Mouse (Mus musculus) limb, embryonic 13.5 days (tissue): ENCODE data around the gene Mxd4. TPM values are rescaled to one million over a fixed set of nuclear protein-coding genes. Genes with fewer than 3 reads are reported as not detected.

ENCODE experiments used
- ATAC-seq: fragments of 200-750 bp; cut with Nextera tagmentation; 2 replicates; pipeline ENCODE4 v1.8.0; 2017; ENCODE audit warnings: low read depth, moderate number of reproducible peaks, moderate TSS enrichment; ENCODE audit not compliant: low FRiP score
- H3K27ac ChIP-seq: fragments of 300-500 bp; sonication (generic); 2 replicates; pipeline ENCODE4 v1.5.1; 2015; ENCODE audit warnings: inconsistent platforms, mild to moderate bottlenecking, moderate library complexity
- H3K27me3 ChIP-seq: fragments of 300-500 bp; sonication (generic); 2 replicates; pipeline ENCODE4 v1.6.1; 2015; ENCODE audit warnings: mild to moderate bottlenecking, inconsistent platforms
- H3K36me3 ChIP-seq: fragments of 300-500 bp; sonication (generic); 2 replicates; pipeline ENCODE4 v1.6.1; 2015; ENCODE audit warnings: inconsistent platforms, mild to moderate bottlenecking, moderate library complexity
- H3K4me1 ChIP-seq: fragments of 300-500 bp; sonication (generic); 2 replicates; pipeline ENCODE4 v1.6.1; 2015; ENCODE audit warnings: inconsistent platforms
- H3K4me2 ChIP-seq: fragments of 300-500 bp; sonication (generic); replicated peaks from 2 replicates; pipeline ENCODE4 v1.6.1; 2015; ENCODE audit warnings: inconsistent platforms, mild to moderate bottlenecking, moderate library complexity
- H3K4me3 ChIP-seq: fragments of 300-500 bp; sonication (generic); 2 replicates; pipeline ENCODE4 v1.5.1; 2015; ENCODE audit warnings: moderate library complexity, mild to moderate bottlenecking, inconsistent platforms
- H3K9ac ChIP-seq: fragments of 300-500 bp; sonication (generic); 2 replicates; pipeline ENCODE4 v1.6.1; 2015; ENCODE audit warnings: mild to moderate bottlenecking, inconsistent platforms
- H3K9me3 ChIP-seq: fragments of 300-500 bp; sonication (generic); 2 replicates; pipeline ENCODE4 v1.6.1; 2016; ENCODE audit warnings: inconsistent platforms
- WGBS: fragments of 180-500 bp; shearing (Covaris S2); methylation state at CpG from one replicate; pipeline ENCODE4 v1.1.7; 2015; 5-methylcytosine and 5-hydroxymethylcytosine counted together
- polyA plus RNA-seq: library from polyadenylated mRNA; unstranded; fragments of >200 nt; fragmentation: Nextera tagmentation; extraction: Ambion mirVana; gene quantifications from 2 replicates; pipeline ENCODE4 v1.2.1, GENCODE M21; 2015

The Mxd4 gene
- 36.4 and 39.6 TPM in 2 replicates for polyA plus RNA-seq

- Histone ChIP-seq H3K36me3 (peaks cover 17% of the 10 kb centered on the region), H3K4me2 (peak within 1 kb of the TSS; percentile 85), H3K27me3 (no peaks in the 10 kb centered on the region), H3K4me1 (peaks cover 52% of the 10 kb centered on the region), H3K27ac (peak within 1 kb of the TSS; percentile 92), H3K9me3 (no peaks in the 10 kb centered on the region), H3K4me3 (peak within 1 kb of the TSS; percentile 96), H3K9ac (peak within 1 kb of the TSS; percentile 87)
- whole genome bisulfite sequencing: under 1% methylated on average over 53 of the region's 60 CpGs
- ATAC-seq: peak; percentile 99
Observed at GRCm38 (mm10) chr5:34187601-34188316, at the start of gene Mxd4. Gene Mxd4, minus strand, starts transcription at chr5:34187720.

- WGBS: 56% methylated on average over 10 of the region's 10 CpGs
- no peaks in the 10 kb centered on the region for H3K36me3 ChIP-seq
Observed at GRCm38 (mm10) chr5:34235898-34236420, 48.4 kb upstream of the Mxd4 start.

GRCm38 (mm10) chr5:34235056-34235455 lies 47.5 kb upstream of the Mxd4 start:
- Histone ChIP-seq H3K36me3 (no peaks in the 10 kb centered on the region), H3K4me2 (no peak overlapping the region), H3K4me1 (0 out of 2 replicates have a peak, but pooled peaks cover 9% of the 10 kb centered on the region), H3K9ac (no peak overlapping the region), H3K27ac (no peak overlapping the region), H3K9me3 (no peaks in the 10 kb centered on the region), H3K27me3 (no peaks in the 10 kb centered on the region), H3K4me3 (no peak overlapping the region)
- no peak for ATAC-seq
- 55% methylated on average over 4 of the region's 4 CpGs for WGBS

More at GRCm38 (mm10) chr5:34235898-34236420, 48.4 kb upstream of the Mxd4 start:
- 0 out of 2 replicates have a peak, but pooled peaks cover 9% of the 10 kb centered on the region for H3K4me1 ChIP-seq
- no peaks in the 10 kb centered on the region for H3K27me3 ChIP-seq
- H3K4me2 ChIP-seq: no peak overlapping the region
- H3K9ac ChIP-seq: no peak overlapping the region
- no peak overlapping the region for H3K27ac ChIP-seq
- no peak for ATAC-seq
- H3K9me3 ChIP-seq: no peaks in the 10 kb centered on the region
- H3K4me3 ChIP-seq: no peak overlapping the region

- no peak overlapping the region for H3K4me2 ChIP-seq
- H3K36me3 ChIP-seq: no peaks in the 10 kb centered on the region
- no peaks in the 10 kb centered on the region for H3K27me3 ChIP-seq
- H3K27ac ChIP-seq: no peak overlapping the region
- no peaks in the 10 kb centered on the region for H3K9me3 ChIP-seq
- H3K4me1 ChIP-seq: 0 out of 2 replicates have a peak, but pooled peaks cover 9% of the 10 kb centered on the region
- WGBS: 80% methylated on average over 6 of the region's 6 CpGs
- no peak overlapping the region for H3K4me3 ChIP-seq
- no peak overlapping the region for H3K9ac ChIP-seq
- no peak for ATAC-seq
Observed at GRCm38 (mm10) chr5:34233221-34233515, 45.6 kb upstream of the Mxd4 start.

GRCm38 (mm10) chr5:34232481-34233220 lies 45.1 kb upstream of the Mxd4 start:
- Histone ChIP-seq H3K36me3 (no peaks in the 10 kb centered on the region), H3K9me3 (no peaks in the 10 kb centered on the region), H3K4me3 (no peak overlapping the region), H3K27ac (no peak overlapping the region), H3K4me2 (no peak overlapping the region), H3K9ac (no peak overlapping the region), H3K4me1 (0 out of 2 replicates have a peak, but pooled peaks cover 9% of the 10 kb centered on the region), H3K27me3 (no peaks in the 10 kb centered on the region)
- no peak for ATAC-seq
- WGBS: 34% methylated on average over 8 of the region's 8 CpGs

- no peaks in the 10 kb centered on the region for H3K27me3 ChIP-seq
- no peak overlapping the region for H3K4me2 ChIP-seq
- H3K9ac ChIP-seq: no peak overlapping the region
- WGBS: 85% methylated on average over 6 of the region's 6 CpGs
- no peaks in the 10 kb centered on the region for H3K9me3 ChIP-seq
- H3K4me3 ChIP-seq: no peak overlapping the region
- 0 out of 2 replicates have a peak, but pooled peaks cover 9% of the 10 kb centered on the region for H3K4me1 ChIP-seq
- no peak overlapping the region for H3K27ac ChIP-seq
- no peaks in the 10 kb centered on the region for H3K36me3 ChIP-seq
- ATAC-seq: no peak
Observed at GRCm38 (mm10) chr5:34231901-34232300, 44.4 kb upstream of the Mxd4 start.

- H3K9me3 ChIP-seq: no peaks in the 10 kb centered on the region
- no peak overlapping the region for H3K9ac ChIP-seq
- 0 out of 2 replicates have a peak, but pooled peaks cover 9% of the 10 kb centered on the region for H3K4me1 ChIP-seq
- WGBS: 67% methylated on average over 9 of the region's 9 CpGs
- ATAC-seq: no peak
- H3K4me2 ChIP-seq: no peak overlapping the region
- no peak overlapping the region for H3K4me3 ChIP-seq
- H3K36me3 ChIP-seq: no peaks in the 10 kb centered on the region
- no peak overlapping the region for H3K27ac ChIP-seq
- H3K27me3 ChIP-seq: no peaks in the 10 kb centered on the region
Observed at GRCm38 (mm10) chr5:34230599-34231485, 43.3 kb upstream of the Mxd4 start.

GRCm38 (mm10) chr5:34229503-34229902 lies 42.0 kb upstream of the Mxd4 start:
- WGBS: 87% methylated on average over 5 of the region's 5 CpGs
- no peaks in the 10 kb centered on the region for H3K9me3 ChIP-seq
- no peak for ATAC-seq

GRCm38 (mm10) chr5:34225516-34225915 lies 38.0 kb upstream of the Mxd4 start:
- Histone ChIP-seq H3K4me2 (no peak overlapping the region), H3K9ac (no peak overlapping the region), H3K4me3 (no peak overlapping the region), H3K36me3 (no peaks in the 10 kb centered on the region), H3K27ac (no peak overlapping the region), H3K4me1 (no peaks in the 10 kb centered on the region), H3K27me3 (no peaks in the 10 kb centered on the region), H3K9me3 (no peaks in the 10 kb centered on the region)
- ATAC-seq: no peak
- 90% methylated on average over 2 of the region's 2 CpGs for WGBS

More at GRCm38 (mm10) chr5:34229503-34229902, 42.0 kb upstream of the Mxd4 start:
- 0 out of 2 replicates have a peak, but pooled peaks cover 9% of the 10 kb centered on the region for H3K4me1 ChIP-seq
- no peak overlapping the region for H3K9ac ChIP-seq
- no peak overlapping the region for H3K4me3 ChIP-seq
- H3K36me3 ChIP-seq: no peaks in the 10 kb centered on the region
- no peaks in the 10 kb centered on the region for H3K27me3 ChIP-seq
- H3K27ac ChIP-seq: no peak overlapping the region
- no peak overlapping the region for H3K4me2 ChIP-seq

- Histone ChIP-seq H3K36me3 (no peaks in the 10 kb centered on the region), H3K4me1 (no peaks in the 10 kb centered on the region), H3K4me3 (no peak overlapping the region), H3K27me3 (no peaks in the 10 kb centered on the region), H3K9ac (no peak overlapping the region), H3K9me3 (no peaks in the 10 kb centered on the region), H3K27ac (no peak overlapping the region), H3K4me2 (no peak overlapping the region)
- no peak for ATAC-seq
- 77% methylated on average over 5 of the region's 5 CpGs for WGBS
Observed at GRCm38 (mm10) chr5:34224515-34224914, 37.0 kb upstream of the Mxd4 start.

- no peak for ATAC-seq
- 85% methylated on average over 4 of the region's 4 CpGs for WGBS
- Histone ChIP-seq H3K4me1 (0 out of 2 replicates have a peak, but pooled peaks cover 2% of the 10 kb centered on the region), H3K27ac (no peak overlapping the region), H3K9ac (no peak overlapping the region), H3K36me3 (no peaks in the 10 kb centered on the region), H3K4me3 (no peak overlapping the region), H3K4me2 (no peak overlapping the region), H3K9me3 (no peaks in the 10 kb centered on the region), H3K27me3 (peaks cover 5% of the 10 kb centered on the region; the same call in 1 of the 2 replicates)
Observed at GRCm38 (mm10) chr5:34220001-34220400, 32.5 kb upstream of the Mxd4 start.
